Mouse (Mus musculus): ENCODE measurements around the gene Ttll1. TPM values are rescaled to one million over a fixed set of nuclear protein-coding genes. Genes with fewer than 3 reads are reported as not detected.

The Ttll1 gene
- polyA plus RNA-seq, 1 experiment from 2014 or later = 10.0 TPM

DNA sequence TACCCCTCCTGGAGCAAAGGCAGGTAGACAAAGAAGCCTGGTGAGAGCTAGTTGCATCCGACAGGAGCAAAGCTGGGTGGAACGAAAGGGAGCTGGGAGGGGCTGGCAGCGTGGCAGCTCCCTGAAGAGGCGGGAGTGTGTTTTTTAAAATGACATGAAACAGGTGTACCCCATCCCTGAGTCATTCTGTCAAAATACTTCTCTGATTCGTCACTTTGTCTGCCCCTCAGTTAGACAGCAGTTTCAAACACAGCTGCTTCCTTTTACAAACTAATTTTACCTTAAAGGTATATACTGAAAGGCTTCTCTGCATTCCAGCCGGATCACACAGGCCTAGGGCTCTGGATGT lies 16.1 kb downstream of the Ttll1 start:
- no peak for ATAC-seq
- no peak overlapping the region for H3K4me2 ChIP-seq
- peaks cover 25% of the 10 kb centered on the region for H3K4me1 ChIP-seq
- 69% methylated on average over 6 of the region's 6 CpGs for WGBS (ENCODE audit: insufficient replicate concordance)
- no peaks in the 10 kb centered on the region for H3K27me3 ChIP-seq (replicated peaks)
- H3K9me3 ChIP-seq (replicated peaks) = no peaks in the 10 kb centered on the region
- no peak overlapping the region for H3K9ac ChIP-seq
- no peak overlapping the region for H3K4me3 ChIP-seq
- H3K27ac ChIP-seq = no peak overlapping the region
- peaks cover 19% of the 10 kb centered on the region for H3K36me3 ChIP-seq

DNA sequence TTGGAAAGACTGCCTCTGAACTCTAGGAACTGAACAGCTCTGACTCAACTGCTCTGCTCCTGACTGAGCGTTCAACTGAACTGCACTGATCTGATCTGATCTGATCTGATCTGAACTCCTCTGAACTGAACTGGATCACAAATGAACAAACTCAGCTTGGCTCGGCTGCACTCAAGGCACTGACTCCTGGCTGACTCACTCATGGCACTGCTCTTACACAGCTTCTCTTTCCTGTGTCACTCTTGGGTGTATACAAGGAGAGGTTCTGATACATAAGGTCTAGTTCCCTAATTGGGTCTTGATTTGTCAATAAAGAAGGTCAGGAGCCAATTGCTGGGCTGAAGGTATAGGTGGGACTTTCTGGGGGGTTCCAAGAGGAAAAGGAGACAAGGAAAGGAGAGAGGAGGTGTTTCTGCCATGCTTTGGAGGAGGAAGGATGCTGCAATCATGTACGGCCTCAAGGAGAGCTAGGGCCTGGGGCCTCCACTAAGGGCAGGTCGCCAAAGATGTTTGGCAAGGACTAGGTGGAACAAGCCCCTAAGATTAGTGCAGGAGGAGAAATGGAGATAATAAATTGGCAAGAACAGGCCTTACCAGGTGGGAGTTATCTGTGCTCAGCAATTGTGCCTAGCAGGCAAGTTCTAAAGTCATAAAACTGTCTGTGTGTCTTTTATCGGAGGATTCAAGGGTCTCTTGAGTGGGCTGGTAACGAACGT lies 16.7 kb downstream of the Ttll1 start:
- H3K4me1 ChIP-seq = peaks cover 25% of the 10 kb centered on the region
- no peak overlapping the region for H3K4me2 ChIP-seq
- H3K9me3 ChIP-seq (replicated peaks) = no peaks in the 10 kb centered on the region
- WGBS (ENCODE audit: insufficient replicate concordance) = 64% methylated on average over 7 of the region's 7 CpGs
- H3K36me3 ChIP-seq = peaks cover 16% of the 10 kb centered on the region
- H3K27me3 ChIP-seq (replicated peaks) = no peaks in the 10 kb centered on the region
- H3K27ac ChIP-seq = no peak overlapping the region
- no peak for ATAC-seq
- no peak overlapping the region for H3K9ac ChIP-seq
- H3K4me3 ChIP-seq = no peak overlapping the region

DNA sequence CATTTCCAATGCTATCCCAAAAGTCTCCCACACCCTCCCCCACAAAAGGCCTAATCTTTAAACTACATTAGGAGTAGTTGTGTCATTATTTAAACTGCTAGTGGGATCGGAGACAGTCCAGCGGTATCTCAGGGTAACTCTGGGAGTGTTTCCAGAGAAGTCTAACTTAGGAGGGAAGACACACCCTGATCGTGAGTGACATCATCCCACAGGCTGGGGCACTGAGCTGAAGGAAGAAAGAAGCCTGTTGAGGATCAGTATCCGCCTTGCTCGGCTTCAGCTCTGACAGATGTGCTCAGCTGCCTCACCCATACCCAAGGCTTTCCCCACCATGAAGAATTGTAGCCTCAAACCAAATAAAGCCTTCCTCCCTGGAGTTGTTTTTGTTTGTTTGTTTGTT lies 18.8 kb downstream of the Ttll1 start:
- ATAC-seq = no peak
- Histone ChIP-seq H3K4me3 (no peak overlapping the region), H3K9ac (no peak overlapping the region), H3K9me3 (replicated peaks) (no peaks in the 10 kb centered on the region), H3K27me3 (replicated peaks) (no peaks in the 10 kb centered on the region), H3K4me1 (peaks cover 25% of the 10 kb centered on the region), H3K27ac (no peak overlapping the region), H3K36me3 (peaks cover 5% of the 10 kb centered on the region; the same call in 1 of the 2 replicates), H3K4me2 (no peak overlapping the region)
- 73% methylated on average over 5 of the region's 5 CpGs for WGBS (ENCODE audit: insufficient replicate concordance)

DNA sequence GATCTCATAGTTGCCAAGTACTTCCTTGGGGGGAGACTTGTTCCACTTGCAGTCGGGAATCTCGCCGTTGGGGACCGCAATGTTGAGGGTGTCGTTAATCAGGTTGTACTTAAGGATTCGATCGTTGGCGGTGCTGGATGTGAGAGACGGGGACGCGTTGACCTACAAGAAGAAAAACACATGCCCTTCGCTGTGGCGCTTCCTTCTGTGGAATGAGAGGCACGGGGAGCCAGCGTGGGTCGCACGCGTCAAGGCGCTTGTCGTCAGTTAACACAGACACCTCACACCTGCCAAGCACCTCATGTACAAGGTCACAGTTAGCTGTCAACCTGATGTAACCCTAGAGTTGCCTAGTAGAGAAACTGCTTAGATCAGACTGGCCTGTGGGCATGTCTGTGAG lies 21.2 kb downstream of the Ttll1 start:
- H3K4me1 ChIP-seq = peaks cover 4% of the 10 kb centered on the region
- no peaks in the 10 kb centered on the region for H3K27me3 ChIP-seq (replicated peaks)
- no peak overlapping the region for H3K4me3 ChIP-seq
- WGBS (ENCODE audit: insufficient replicate concordance) = 88% methylated on average over 20 of the region's 20 CpGs
- H3K27ac ChIP-seq = no peak overlapping the region
- no peak overlapping the region for H3K4me2 ChIP-seq
- no peaks in the 10 kb centered on the region for H3K36me3 ChIP-seq
- H3K9me3 ChIP-seq (replicated peaks) = no peaks in the 10 kb centered on the region
- ATAC-seq = no peak
- H3K9ac ChIP-seq = no peak overlapping the region

DNA sequence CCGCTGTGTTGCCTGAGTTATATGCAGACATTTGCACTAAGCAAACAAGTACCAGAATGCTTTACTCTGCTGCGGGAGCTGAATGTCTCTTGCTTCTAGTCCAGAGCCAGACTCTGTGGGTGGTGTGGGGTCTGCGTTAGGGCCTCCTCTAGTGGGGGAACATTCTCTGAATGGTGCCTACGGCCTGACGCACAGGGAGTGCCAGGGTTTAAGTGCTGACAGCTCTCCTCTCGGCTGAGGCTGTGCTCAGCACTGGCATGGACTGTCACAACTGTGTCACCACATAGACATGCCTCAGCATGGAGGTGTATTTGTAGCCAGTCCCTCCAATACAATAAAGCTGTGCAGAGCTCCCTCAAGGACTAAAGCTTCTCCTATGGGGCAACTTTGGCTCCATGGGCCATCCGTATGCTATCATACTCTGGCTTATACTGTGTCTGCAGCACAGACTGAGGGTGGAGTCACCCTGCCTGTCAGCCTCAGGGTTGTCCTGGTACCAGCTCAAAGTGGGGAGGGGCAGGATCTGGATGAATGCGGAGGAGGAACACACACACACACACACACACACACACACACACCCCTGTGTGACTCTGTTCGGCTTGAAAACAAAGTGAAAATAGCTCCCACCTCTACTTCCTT lies 23.1 kb downstream of the Ttll1 start:
- Histone ChIP-seq H3K4me2 (no peak overlapping the region), H3K27ac (no peak overlapping the region), H3K4me1 (peaks cover 3% of the 10 kb centered on the region), H3K9me3 (replicated peaks) (no peaks in the 10 kb centered on the region), H3K36me3 (no peaks in the 10 kb centered on the region), H3K9ac (no peak overlapping the region), H3K4me3 (no peak overlapping the region), H3K27me3 (replicated peaks) (no peaks in the 10 kb centered on the region)
- no peak for ATAC-seq
- whole genome bisulfite sequencing (ENCODE audit: insufficient replicate concordance) = 77% methylated on average over 9 of the region's 9 CpGs

DNA sequence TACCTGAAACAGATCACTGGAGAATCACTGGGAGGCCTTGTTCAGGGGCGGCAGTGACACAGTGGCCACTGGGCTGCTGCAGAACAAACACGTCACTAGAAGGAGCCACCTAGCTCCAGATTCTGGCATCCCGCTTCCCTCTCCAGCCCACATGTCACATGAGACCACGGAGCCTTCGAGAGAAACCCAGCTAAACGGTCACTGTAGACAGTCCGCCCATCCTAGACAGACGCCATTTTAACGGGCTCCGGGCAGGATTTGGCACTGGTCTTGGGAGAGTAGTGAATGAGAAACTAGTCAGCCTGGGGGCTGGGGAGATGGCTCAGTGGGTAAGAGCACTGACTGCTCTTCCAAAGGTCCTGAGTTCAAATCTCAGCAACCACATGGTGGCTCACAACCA lies 26.4 kb downstream of the Ttll1 start:
- Histone ChIP-seq H3K36me3 (no peaks in the 10 kb centered on the region), H3K4me3 (no peak overlapping the region), H3K27me3 (replicated peaks) (0 out of 2 replicates have a peak, but pooled peaks cover under 1% of the 10 kb centered on the region), H3K4me1 (peaks cover 17% of the 10 kb centered on the region), H3K4me2 (no peak overlapping the region), H3K27ac (no peak overlapping the region), H3K9ac (no peak overlapping the region), H3K9me3 (replicated peaks) (no peaks in the 10 kb centered on the region)
- WGBS (ENCODE audit: insufficient replicate concordance) = 85% methylated on average over 10 of the region's 10 CpGs
- no peak for ATAC-seq

DNA sequence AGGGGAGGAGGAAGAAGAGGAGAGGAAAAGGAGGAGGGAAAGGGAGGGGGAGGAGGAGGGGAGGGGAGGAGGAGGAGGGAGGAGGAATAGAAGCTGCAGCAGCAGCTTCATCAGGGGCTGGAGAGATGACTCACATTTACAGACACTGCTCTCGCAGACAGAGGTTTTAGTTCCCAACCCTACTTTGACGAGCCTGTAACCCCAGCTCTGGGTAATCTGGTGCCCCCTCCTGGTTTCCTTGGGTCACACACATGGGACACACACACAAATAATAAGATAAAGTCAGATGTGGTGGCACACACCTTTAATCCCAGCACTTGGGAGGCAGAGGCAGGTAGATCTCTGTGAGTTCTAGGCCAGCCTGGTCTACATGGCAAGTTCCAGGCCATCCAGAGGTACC lies 27.2 kb downstream of the Ttll1 start:
- WGBS (ENCODE audit: insufficient replicate concordance) = 6% methylated on average over 2 of the region's 2 CpGs
- H3K36me3 ChIP-seq = no peaks in the 10 kb centered on the region

DNA sequence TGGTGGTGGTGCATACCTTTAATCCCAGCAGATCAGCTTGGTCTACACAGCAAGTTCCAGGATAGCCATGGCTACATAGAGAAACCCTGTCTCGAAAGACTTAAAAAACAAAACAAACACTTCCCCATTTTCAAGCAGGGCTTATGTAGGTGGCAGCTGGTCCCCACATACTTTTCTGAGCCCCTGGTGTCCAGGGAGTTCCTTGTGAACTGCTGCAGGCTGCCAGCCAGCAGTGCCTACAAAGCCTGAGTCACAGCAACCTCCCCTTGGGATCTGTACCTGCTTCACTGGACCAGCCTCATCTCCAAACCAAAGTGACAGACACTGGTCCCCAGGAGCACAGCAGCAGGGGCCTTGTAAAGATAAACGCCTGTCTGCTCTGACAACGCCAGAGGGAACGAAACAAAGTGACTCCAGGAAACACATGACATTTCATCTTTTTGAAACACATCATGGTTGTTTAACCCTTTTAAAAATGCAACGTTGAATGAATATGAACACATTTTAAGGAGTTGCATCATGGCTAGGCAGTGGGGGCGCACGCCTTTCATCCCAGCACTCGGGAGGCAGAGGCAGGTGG lies 28.0 kb downstream of the Ttll1 start:
- ATAC-seq = no peak
- Histone ChIP-seq H3K4me2 (no peak overlapping the region), H3K27me3 (replicated peaks) (0 out of 2 replicates have a peak, but pooled peaks cover 9% of the 10 kb centered on the region), H3K9ac (no peak overlapping the region), H3K36me3 (no peaks in the 10 kb centered on the region), H3K9me3 (replicated peaks) (no peaks in the 10 kb centered on the region), H3K4me1 (peaks cover 17% of the 10 kb centered on the region), H3K27ac (no peak overlapping the region; the same call in 1 of the 2 replicates), H3K4me3 (no peak overlapping the region)
- WGBS (ENCODE audit: insufficient replicate concordance) = 44% methylated on average over 8 of the region's 8 CpGs

More for the DNA sequence above, 27.2 kb downstream of the Ttll1 start:
- 0 out of 2 replicates have a peak, but pooled peaks have one; percentile 51 for ATAC-seq
- Histone ChIP-seq H3K4me1 (peaks cover 17% of the 10 kb centered on the region), H3K9ac (no peak overlapping the region), H3K4me3 (no peak overlapping the region), H3K27ac (no peak overlapping the region), H3K4me2 (no peak overlapping the region), H3K9me3 (replicated peaks) (no peaks in the 10 kb centered on the region), H3K27me3 (replicated peaks) (0 out of 2 replicates have a peak, but pooled peaks cover 8% of the 10 kb centered on the region)

DNA sequence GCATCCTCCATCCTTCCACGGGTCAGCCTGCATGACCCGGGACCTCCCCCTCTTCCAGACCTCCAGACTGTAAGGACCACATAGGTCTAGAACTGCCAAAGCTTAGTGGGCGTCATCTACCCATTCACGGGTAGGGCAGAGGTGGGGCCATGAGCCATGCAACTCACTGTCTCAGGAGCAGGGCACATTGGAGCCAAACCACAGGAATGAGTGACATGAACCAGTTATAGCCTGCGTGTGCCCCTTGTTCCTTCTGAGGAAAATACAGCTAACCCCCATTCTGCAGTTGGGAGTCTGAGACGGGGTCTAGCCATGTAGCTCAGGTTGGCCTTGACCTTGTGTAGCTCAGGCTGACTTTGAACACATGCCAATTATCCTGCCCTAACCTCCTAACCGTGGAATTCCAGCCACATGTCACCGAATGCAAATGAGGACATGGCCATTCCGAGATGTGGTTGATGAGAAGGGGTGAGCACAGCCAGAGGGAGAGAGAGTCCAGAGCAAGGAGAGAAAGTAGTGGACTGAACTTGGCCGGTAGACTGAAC lies 29.4 kb downstream of the Ttll1 start:
- no peaks in the 10 kb centered on the region for H3K9me3 ChIP-seq (replicated peaks)
- H3K36me3 ChIP-seq = no peaks in the 10 kb centered on the region
- no peak overlapping the region for H3K4me3 ChIP-seq
- no peak overlapping the region for H3K9ac ChIP-seq
- H3K27ac ChIP-seq = no peak overlapping the region
- H3K4me2 ChIP-seq = no peak overlapping the region
- no peak for ATAC-seq
- 63% methylated on average over 10 of the region's 10 CpGs for WGBS (ENCODE audit: insufficient replicate concordance)
- H3K4me1 ChIP-seq = peaks cover 20% of the 10 kb centered on the region
- 0 out of 2 replicates have a peak, but pooled peaks cover 14% of the 10 kb centered on the region for H3K27me3 ChIP-seq (replicated peaks)

DNA sequence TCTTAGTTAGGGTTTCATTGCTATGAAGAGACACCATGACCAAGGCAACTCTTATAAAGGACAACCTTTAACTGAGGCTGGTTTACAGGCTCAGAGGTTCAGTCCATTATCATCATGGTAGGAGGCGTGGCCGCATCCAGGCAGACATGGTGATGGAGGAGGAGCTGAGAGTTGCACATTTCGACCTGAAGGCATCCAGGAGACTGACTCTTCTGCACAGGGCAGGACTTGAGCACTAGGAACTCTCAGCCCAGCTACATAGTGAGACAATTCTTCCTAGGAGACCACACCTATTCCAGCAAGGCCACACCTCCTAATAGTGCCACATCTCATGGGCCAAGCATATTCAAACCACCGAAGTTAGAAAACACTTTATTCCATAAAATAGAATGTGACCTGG lies 30.9 kb downstream of the Ttll1 start:
- 0 out of 2 replicates have a peak, but pooled peaks cover 14% of the 10 kb centered on the region for H3K27me3 ChIP-seq (replicated peaks)
- no peaks in the 10 kb centered on the region for H3K36me3 ChIP-seq
- peaks cover 27% of the 10 kb centered on the region for H3K4me1 ChIP-seq
- H3K4me3 ChIP-seq = no peak overlapping the region
- H3K9ac ChIP-seq = no peak overlapping the region
- ATAC-seq = no peak
- H3K27ac ChIP-seq = no peak overlapping the region
- no peaks in the 10 kb centered on the region for H3K9me3 ChIP-seq (replicated peaks)
- no peak overlapping the region for H3K4me2 ChIP-seq
- 72% methylated on average over 4 of the region's 4 CpGs for WGBS (ENCODE audit: insufficient replicate concordance)

DNA sequence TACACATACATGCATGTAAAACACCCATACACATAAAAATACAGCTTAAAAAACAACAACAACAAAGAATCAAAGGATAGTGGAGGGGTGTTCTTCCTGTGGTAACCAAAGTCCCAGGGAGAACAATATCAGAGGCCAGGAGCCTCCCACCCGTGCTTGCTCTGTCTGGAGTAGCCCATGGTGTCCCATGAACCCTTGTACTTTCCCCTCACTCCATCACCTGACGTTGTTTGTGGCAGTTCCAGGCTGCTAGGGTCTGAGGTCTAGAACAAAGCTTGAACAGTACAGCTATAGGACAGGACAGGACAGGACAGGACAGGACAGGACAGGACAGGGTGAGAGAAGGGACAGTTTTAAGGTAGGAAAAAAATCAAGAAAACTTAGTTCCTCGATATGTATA lies 32.6 kb downstream of the Ttll1 start:
- no peak overlapping the region for H3K27ac ChIP-seq
- H3K36me3 ChIP-seq = no peaks in the 10 kb centered on the region
- H3K4me3 ChIP-seq = no peak overlapping the region
- peaks cover 45% of the 10 kb centered on the region for H3K4me1 ChIP-seq
- H3K9ac ChIP-seq = no peak overlapping the region
- ATAC-seq = no peak
- H3K4me2 ChIP-seq = no peak overlapping the region
- H3K9me3 ChIP-seq (replicated peaks) = no peaks in the 10 kb centered on the region
- H3K27me3 ChIP-seq (replicated peaks) = 0 out of 2 replicates have a peak, but pooled peaks cover 14% of the 10 kb centered on the region
- WGBS (ENCODE audit: insufficient replicate concordance) = 50% methylated on average over 3 of the region's 3 CpGs
